Mouse (Mus musculus): ENCODE measurements around the gene Rhcg. TPM values are rescaled to one million over a fixed set of nuclear protein-coding genes. Genes with fewer than 3 reads are reported as not detected.

The Rhcg gene
- polyA plus RNA-seq, 1 experiment from 2014 or later, result 0.75 TPM

DNA sequence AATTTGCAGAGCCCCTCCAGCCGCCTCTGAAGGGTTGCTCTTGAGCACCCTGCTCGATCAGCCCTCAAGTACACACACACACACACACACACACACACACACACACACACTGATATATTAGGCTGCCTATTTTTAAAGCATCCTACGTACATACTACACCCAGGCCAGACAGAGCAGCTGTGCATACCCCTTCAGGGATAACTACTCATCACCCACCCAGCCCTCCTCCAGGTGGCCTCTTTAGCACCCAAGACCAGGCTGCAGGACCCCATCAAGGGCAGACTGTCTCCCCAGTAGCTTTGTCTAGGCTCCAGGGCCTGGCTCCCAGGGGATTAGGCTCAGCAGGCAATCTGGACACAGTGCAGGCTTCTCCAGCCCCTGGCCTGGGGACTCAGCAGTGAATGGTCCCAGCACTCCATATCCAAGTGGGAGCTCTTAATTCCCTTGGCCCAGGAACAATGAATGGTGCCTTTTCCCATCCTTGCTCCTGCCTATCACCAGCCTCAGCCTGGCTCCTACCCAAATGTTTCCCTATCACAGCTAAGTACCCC is 26.8 kb downstream of the Rhcg start:
- Histone ChIP-seq H3K9me3 (ENCODE audit: control insufficient read depth, low read length) (no peaks in the 10 kb centered on the region; the same call in 1 of the 2 replicates), H3K4me3 (ENCODE audit: low read depth, low read length) (no peak overlapping the region), H3K27me3 (ENCODE audit: control insufficient read depth, insufficient read depth, low read length) (peaks cover 59% of the 10 kb centered on the region), H3K27ac (ENCODE audit: low read depth, low read length) (no peak overlapping the region), H3K4me2 (no peak overlapping the region; the same call in 1 of the 2 replicates), H3K4me1 (ENCODE audit: control insufficient read depth, insufficient read depth, low read length) (peaks cover 38% of the 10 kb centered on the region), H3K36me3 (ENCODE audit: control insufficient read depth, insufficient read depth, low read length) (no peaks in the 10 kb centered on the region), H3K9ac (ENCODE audit: low read length) (no peak overlapping the region)
- peak; percentile 64; the same call in 1 of the 2 replicates for ATAC-seq (ENCODE audit: low FRiP score)
- DNase-seq (ENCODE audit: low spot score, missing footprints), result peak; percentile 85
- WGBS, result 4% methylated on average over 3 of the region's 3 CpGs

- peaks cover 57% of the 10 kb centered on the region for H3K27me3 ChIP-seq (ENCODE audit: control insufficient read depth, insufficient read depth, low read length)
- no peak overlapping the region for H3K9ac ChIP-seq (ENCODE audit: low read length)
- WGBS, result 5% methylated on average over 9 of the region's 9 CpGs
- H3K4me1 ChIP-seq (ENCODE audit: control insufficient read depth, insufficient read depth, low read length), result peaks cover 38% of the 10 kb centered on the region
- peak; percentile 90 for DNase-seq (ENCODE audit: low spot score, missing footprints)
- no peak overlapping the region for H3K27ac ChIP-seq (ENCODE audit: low read depth, low read length)
- H3K36me3 ChIP-seq (ENCODE audit: control insufficient read depth, insufficient read depth, low read length), result no peaks in the 10 kb centered on the region
- no peak; the same call in none of the 2 replicates for ATAC-seq (ENCODE audit: low FRiP score)
- H3K4me2 ChIP-seq, result no peak overlapping the region; the same call in 1 of the 2 replicates
- H3K9me3 ChIP-seq (ENCODE audit: control insufficient read depth, low read length), result no peaks in the 10 kb centered on the region; the same call in 1 of the 2 replicates
- H3K4me3 ChIP-seq (ENCODE audit: low read depth, low read length), result no peak overlapping the region
These were observed 27.5 kb downstream of the Rhcg start for GRCm38 (mm10) chr7:79589763-79590559.

GRCm38 (mm10) chr7:79588284-79588683 is 29.2 kb downstream of the Rhcg start:
- Histone ChIP-seq H3K4me2 (no peak overlapping the region), H3K27me3 (ENCODE audit: control insufficient read depth, insufficient read depth, low read length) (peaks cover 51% of the 10 kb centered on the region), H3K9ac (ENCODE audit: low read length) (no peak overlapping the region), H3K27ac (ENCODE audit: low read depth, low read length) (no peak overlapping the region), H3K4me3 (ENCODE audit: low read depth, low read length) (no peak overlapping the region), H3K4me1 (ENCODE audit: control insufficient read depth, insufficient read depth, low read length) (peaks cover 32% of the 10 kb centered on the region), H3K9me3 (ENCODE audit: control insufficient read depth, low read length) (no peaks in the 10 kb centered on the region; the same call in 1 of the 2 replicates), H3K36me3 (ENCODE audit: control insufficient read depth, insufficient read depth, low read length) (no peaks in the 10 kb centered on the region)
- ATAC-seq (ENCODE audit: low FRiP score), result no peak
- no peak for DNase-seq (ENCODE audit: low spot score, missing footprints)
- WGBS, result 76% methylated on average over 3 of the region's 3 CpGs

- WGBS, result under 1% methylated on average over 20 of the region's 20 CpGs
These were observed 38.6 kb downstream of the Rhcg start for GRCm38 (mm10) chr7:79578851-79579241.

GRCm38 (mm10) chr7:79577931-79578850 is 39.3 kb downstream of the Rhcg start:
- Histone ChIP-seq H3K36me3 (ENCODE audit: control insufficient read depth, insufficient read depth, low read length) (no peaks in the 10 kb centered on the region), H3K9me3 (ENCODE audit: control insufficient read depth, low read length) (no peaks in the 10 kb centered on the region), H3K4me3 (ENCODE audit: low read depth, low read length) (peak overlapping the region; percentile 13; the same call in 1 of the 2 replicates), H3K27ac (ENCODE audit: low read depth, low read length) (peak overlapping the region; percentile 77), H3K4me2 (peak overlapping the region; percentile 44), H3K4me1 (ENCODE audit: control insufficient read depth, insufficient read depth, low read length) (peaks cover 27% of the 10 kb centered on the region), H3K9ac (ENCODE audit: low read length) (peak overlapping the region; percentile 60), H3K27me3 (ENCODE audit: control insufficient read depth, insufficient read depth, low read length) (peaks cover 25% of the 10 kb centered on the region)
- peak; percentile 93 for DNase-seq (ENCODE audit: low spot score, missing footprints)
- 2% methylated on average over 24 of the region's 25 CpGs for WGBS
- ATAC-seq (ENCODE audit: low FRiP score), result peak; percentile 52

More at GRCm38 (mm10) chr7:79578851-79579241, 38.6 kb downstream of the Rhcg start:
- peaks cover 28% of the 10 kb centered on the region for H3K27me3 ChIP-seq (ENCODE audit: control insufficient read depth, insufficient read depth, low read length)
- ATAC-seq (ENCODE audit: low FRiP score), result peak; percentile 73
- no peaks in the 10 kb centered on the region for H3K36me3 ChIP-seq (ENCODE audit: control insufficient read depth, insufficient read depth, low read length)
- peak overlapping the region; percentile 44 for H3K4me2 ChIP-seq
- H3K9me3 ChIP-seq (ENCODE audit: control insufficient read depth, low read length), result no peaks in the 10 kb centered on the region
- peak overlapping the region; percentile 60 for H3K9ac ChIP-seq (ENCODE audit: low read length)
- H3K27ac ChIP-seq (ENCODE audit: low read depth, low read length), result peak overlapping the region; percentile 77
- peaks cover 27% of the 10 kb centered on the region for H3K4me1 ChIP-seq (ENCODE audit: control insufficient read depth, insufficient read depth, low read length)
- peak; percentile 92 for DNase-seq (ENCODE audit: low spot score, missing footprints)
- H3K4me3 ChIP-seq (ENCODE audit: low read depth, low read length), result peak overlapping the region; percentile 13; the same call in 1 of the 2 replicates

- no peak overlapping the region for H3K4me3 ChIP-seq (ENCODE audit: low read depth, low read length)
- H3K36me3 ChIP-seq (ENCODE audit: control insufficient read depth, insufficient read depth, low read length), result no peaks in the 10 kb centered on the region
- H3K4me2 ChIP-seq, result no peak overlapping the region; the same call in 1 of the 2 replicates
- no peaks in the 10 kb centered on the region for H3K9me3 ChIP-seq (ENCODE audit: control insufficient read depth, low read length)
- 2% methylated on average over 12 of the region's 12 CpGs for WGBS
- peaks cover 23% of the 10 kb centered on the region for H3K27me3 ChIP-seq (ENCODE audit: control insufficient read depth, insufficient read depth, low read length)
- 0 out of 2 replicates have a peak overlapping the region, but pooled peaks have one; percentile 18 for H3K9ac ChIP-seq (ENCODE audit: low read length)
- H3K27ac ChIP-seq (ENCODE audit: low read depth, low read length), result peak overlapping the region; percentile 57
- no peak for DNase-seq (ENCODE audit: low spot score, missing footprints)
- peaks cover 34% of the 10 kb centered on the region for H3K4me1 ChIP-seq (ENCODE audit: control insufficient read depth, insufficient read depth, low read length)
- peak; percentile 53 for ATAC-seq (ENCODE audit: low FRiP score)
These were observed 40.2 kb downstream of the Rhcg start for GRCm38 (mm10) chr7:79577096-79577874.

DNA sequence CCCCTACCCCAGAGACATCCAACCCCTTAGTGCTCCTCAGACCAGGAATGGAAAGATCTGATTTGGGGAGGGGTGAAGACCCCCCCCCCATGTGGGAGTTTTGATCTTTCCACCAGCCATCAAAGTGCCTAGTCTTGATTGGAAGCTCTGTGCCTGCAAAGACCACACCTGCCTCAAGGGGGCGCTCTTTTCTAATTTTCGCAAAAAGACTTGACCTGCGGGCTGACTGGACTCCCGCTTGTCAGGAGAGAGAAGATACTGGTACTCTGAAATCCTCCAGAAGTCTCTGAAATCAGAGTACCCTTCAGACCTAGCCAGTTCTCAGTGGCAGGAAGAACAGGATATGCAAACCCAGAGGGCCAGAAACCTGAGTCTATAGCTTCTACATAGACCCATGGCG is 40.8 kb downstream of the Rhcg start:
- ATAC-seq (ENCODE audit: low FRiP score) (no peak), DNase-seq (ENCODE audit: low spot score, missing footprints) (peak; percentile 93)
- Histone ChIP-seq H3K4me3 (ENCODE audit: low read depth, low read length) (no peak overlapping the region), H3K27me3 (ENCODE audit: control insufficient read depth, insufficient read depth, low read length) (peaks cover 23% of the 10 kb centered on the region), H3K9ac (ENCODE audit: low read length) (no peak overlapping the region), H3K36me3 (ENCODE audit: control insufficient read depth, insufficient read depth, low read length) (no peaks in the 10 kb centered on the region), H3K9me3 (ENCODE audit: control insufficient read depth, low read length) (no peaks in the 10 kb centered on the region), H3K4me1 (ENCODE audit: control insufficient read depth, insufficient read depth, low read length) (peaks cover 39% of the 10 kb centered on the region), H3K27ac (ENCODE audit: low read depth, low read length) (no peak overlapping the region), H3K4me2 (no peak overlapping the region)
- 4% methylated on average over 5 of the region's 5 CpGs for WGBS

DNA sequence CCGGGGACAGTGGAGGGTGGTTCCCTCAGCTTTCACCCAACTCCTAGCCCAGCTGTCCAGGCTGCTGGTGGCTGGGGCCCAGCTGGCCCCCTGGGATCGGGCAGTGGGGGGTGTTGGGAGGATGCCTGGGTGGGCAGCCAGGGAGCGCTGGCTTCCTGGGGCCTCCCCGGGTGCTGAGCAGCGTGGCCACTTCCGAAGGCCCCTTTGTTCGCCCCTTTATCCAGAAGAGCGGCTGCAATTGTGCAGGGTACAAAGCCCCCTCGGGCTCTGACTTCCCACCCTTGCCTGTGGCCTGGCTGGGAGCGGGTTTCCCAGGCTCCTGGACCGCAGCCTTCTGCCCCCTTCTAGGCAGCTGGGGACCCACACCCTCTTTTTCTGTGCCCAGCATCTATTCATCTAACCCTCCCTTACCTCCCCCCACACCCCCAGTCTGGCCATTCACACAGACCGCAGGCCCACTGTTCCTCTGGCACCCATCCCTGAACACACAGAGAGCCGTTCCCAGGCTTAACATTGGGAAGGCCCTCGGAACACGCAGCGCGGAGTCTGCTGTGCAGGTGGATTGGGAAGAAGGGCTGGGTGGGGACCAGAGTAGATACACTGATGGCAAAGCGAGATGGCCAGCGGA is 45.2 kb downstream of the Rhcg start:
- H3K4me1 ChIP-seq (ENCODE audit: control insufficient read depth, insufficient read depth, low read length), result peaks cover 23% of the 10 kb centered on the region
- ATAC-seq (ENCODE audit: low FRiP score) (peak; percentile 83), DNase-seq (ENCODE audit: low spot score, missing footprints) (peak; percentile 88)
- peak overlapping the region; percentile 6; the same call in 1 of the 2 replicates for H3K4me2 ChIP-seq
- no peaks in the 10 kb centered on the region for H3K9me3 ChIP-seq (ENCODE audit: control insufficient read depth, low read length)
- H3K9ac ChIP-seq (ENCODE audit: low read length), result peak overlapping the region; percentile 36
- no peak overlapping the region for H3K4me3 ChIP-seq (ENCODE audit: low read depth, low read length)
- 26% methylated on average over 19 of the region's 19 CpGs for WGBS
- peak overlapping the region; percentile 75; the same call in 1 of the 2 replicates for H3K27ac ChIP-seq (ENCODE audit: low read depth, low read length)
- H3K27me3 ChIP-seq (ENCODE audit: control insufficient read depth, insufficient read depth, low read length), result peaks cover 12% of the 10 kb centered on the region
- H3K36me3 ChIP-seq (ENCODE audit: control insufficient read depth, insufficient read depth, low read length), result no peaks in the 10 kb centered on the region
